Mouse (Mus musculus) neutrophil, adult 5-6 weeks (primary cell): ENCODE results near the gene Nomo1. TPM values are rescaled to one million over a fixed set of nuclear protein-coding genes. Genes with fewer than 3 reads are reported as not detected.
A peak's percentile ranks its signal among the peaks of the same experiment; 100 is the strongest.

Experiments used
- ATAC-seq: fragments of 151-379, 151-347 bp; 2 replicates; pipeline ENCODE4 v1.8.0; 2017; ENCODE audit warnings: mild to moderate bottlenecking, moderate TSS enrichment; ENCODE audit not compliant: insufficient number of reproducible peaks, poor library complexity, low FRiP score, severe bottlenecking; ENCODE audit errors: extremely low read depth
- total RNA-seq: library from RNA; stranded (forward); fragments of 200-1000 nt; gene quantifications from 2 replicates; pipeline ENCODE4 v1.2.3, GENCODE M21; 2017

Nomo1 gene
- total RNA-seq, 1 experiment from 2014 or later, result 29.7 TPM

- no peak for ATAC-seq
Observed at GRCm38 (mm10) chr7:46037433-46037832, 3.9 kb downstream of the Nomo1 start.

GRCm38 (mm10) chr7:46039873-46040272 lies 6.4 kb downstream of the Nomo1 start:
- ATAC-seq, result no peak

- ATAC-seq, result no peak
Observed at GRCm38 (mm10) chr7:46044106-46044505, 10.6 kb downstream of the Nomo1 start.

- no peak for ATAC-seq
Observed at GRCm38 (mm10) chr7:46045882-46046281, 12.4 kb downstream of the Nomo1 start.

GRCm38 (mm10) chr7:46047873-46048562 lies 14.5 kb downstream of the Nomo1 start:
- ATAC-seq, result no peak

- no peak for ATAC-seq
Observed at GRCm38 (mm10) chr7:46049981-46050380, 16.5 kb downstream of the Nomo1 start.

- peak; percentile 37; the same call in 1 of the 2 replicates for ATAC-seq
Observed at GRCm38 (mm10) chr7:46052161-46052821, 18.8 kb downstream of the Nomo1 start.

- ATAC-seq, result no peak
Observed at GRCm38 (mm10) chr7:46053566-46053965, 20.1 kb downstream of the Nomo1 start.

- ATAC-seq, result peak; percentile 68
Observed at GRCm38 (mm10) chr7:46058882-46059281, 25.4 kb downstream of the Nomo1 start.

- no peak for ATAC-seq
Observed at GRCm38 (mm10) chr7:46060688-46061087, 27.2 kb downstream of the Nomo1 start.

- no peak for ATAC-seq
Observed at GRCm38 (mm10) chr7:46061614-46062013, 28.1 kb downstream of the Nomo1 start.

- ATAC-seq, result no peak
Observed at GRCm38 (mm10) chr7:46063296-46063695, 29.8 kb downstream of the Nomo1 start.

GRCm38 (mm10) chr7:46068831-46069230 lies 35.3 kb downstream of the Nomo1 start:
- no peak for ATAC-seq

- ATAC-seq, result no peak
Observed at GRCm38 (mm10) chr7:46076844-46077243, 43.3 kb downstream of the Nomo1 start.

GRCm38 (mm10) chr7:46077675-46078074 lies 44.2 kb downstream of the Nomo1 start:
- no peak for ATAC-seq

- ATAC-seq, result no peak
Observed at GRCm38 (mm10) chr7:46084024-46084423, 50.5 kb downstream of the Nomo1 start.

- ATAC-seq, result no peak
Observed at GRCm38 (mm10) chr7:46084839-46085513, 51.5 kb downstream of the Nomo1 start.

GRCm38 (mm10) chr7:46086378-46086777 lies 52.9 kb downstream of the Nomo1 start:
- no peak for ATAC-seq

GRCm38 (mm10) chr7:46088241-46088640 lies 54.7 kb downstream of the Nomo1 start:
- no peak for ATAC-seq

GRCm38 (mm10) chr7:46092803-46093202 lies 59.3 kb downstream of the Nomo1 start:
- no peak for ATAC-seq
